Mouse (Mus musculus): ENCODE results near the gene 4933427D14Rik. TPM values are rescaled to one million over a fixed set of nuclear protein-coding genes. Genes with fewer than 3 reads are reported as not detected.
"Not testable (repeated sequence)": the region's sequence is repeated elsewhere in the genome, so short reads cannot be mapped to it uniquely, and the experiment has no call there.

4933427D14Rik gene
- polyA plus RNA-seq, 1 experiment from 2014 or later = 15.5 TPM

GRCm38 (mm10) chr11:72184252-72184651, 23.0 kb downstream of the 4933427D14Rik start:
- H3K27ac ChIP-seq = no peak overlapping the region
- H3K36me3 ChIP-seq = peaks cover 74% of the 10 kb centered on the region
- no peak for DNase-seq (ENCODE audit: low spot score)
- H3K9me3 ChIP-seq = no peaks in the 10 kb centered on the region
- H3K27me3 ChIP-seq (ENCODE audit: insufficient read depth, poor library complexity, severe bottlenecking) = no peaks in the 10 kb centered on the region
- no peak overlapping the region for H3K4me3 ChIP-seq
- 89% methylated on average over 4 of the region's 4 CpGs for WGBS
- no peaks in the 10 kb centered on the region for H3K4me1 ChIP-seq (replicated peaks)

DNA sequence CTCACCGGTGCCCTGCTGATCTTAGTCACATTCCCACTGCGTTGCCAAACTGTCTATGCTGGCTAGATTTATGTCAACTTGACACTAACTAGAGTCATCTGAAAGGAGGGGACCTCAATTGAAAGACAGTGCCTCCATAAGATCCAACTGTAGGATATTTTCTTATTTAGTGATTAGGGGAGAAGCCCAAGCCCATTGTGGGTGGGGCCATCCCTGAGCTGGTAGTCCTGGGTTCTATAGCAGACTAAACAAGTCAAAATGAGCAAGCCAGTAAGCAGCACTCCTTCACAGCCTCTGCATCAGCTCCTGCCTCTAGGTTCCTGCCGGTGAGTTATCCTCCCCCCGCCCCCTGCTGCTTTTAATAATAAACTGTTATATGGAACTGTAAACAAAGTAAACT, 26.1 kb downstream of the 4933427D14Rik start:
- Histone ChIP-seq H3K36me3 (peaks cover 74% of the 10 kb centered on the region), H3K4me1 (replicated peaks) (peaks cover 14% of the 10 kb centered on the region), H3K27ac (no peak overlapping the region), H3K27me3 (ENCODE audit: insufficient read depth, poor library complexity, severe bottlenecking) (no peaks in the 10 kb centered on the region), H3K9me3 (no peaks in the 10 kb centered on the region), H3K4me3 (no peak overlapping the region)
- DNase-seq (ENCODE audit: low spot score) = no peak
- WGBS = 88% methylated on average over 4 of the region's 4 CpGs

- H3K9me3 ChIP-seq = no peaks in the 10 kb centered on the region
- H3K4me3 ChIP-seq = no peak overlapping the region
- no peak for DNase-seq (ENCODE audit: low spot score)
- H3K27me3 ChIP-seq (ENCODE audit: insufficient read depth, poor library complexity, severe bottlenecking) = no peaks in the 10 kb centered on the region
- WGBS = 93% methylated on average over 5 of the region's 5 CpGs
- H3K36me3 ChIP-seq = peaks cover 74% of the 10 kb centered on the region
- H3K27ac ChIP-seq = no peak overlapping the region
- H3K4me1 ChIP-seq (replicated peaks) = peaks cover 14% of the 10 kb centered on the region
Measured at GRCm38 (mm10) chr11:72180556-72180955, 26.7 kb downstream of the 4933427D14Rik start.

- Histone ChIP-seq H3K27me3 (ENCODE audit: insufficient read depth, poor library complexity, severe bottlenecking) (no peaks in the 10 kb centered on the region), H3K27ac (no peak overlapping the region), H3K36me3 (peaks cover 96% of the 10 kb centered on the region), H3K9me3 (no peaks in the 10 kb centered on the region), H3K4me1 (replicated peaks) (peaks cover 14% of the 10 kb centered on the region), H3K4me3 (no peak overlapping the region)
- DNase-seq (ENCODE audit: low spot score) = peak; percentile 10
- WGBS = 29% methylated on average over 3 of the region's 3 CpGs
Measured at GRCm38 (mm10) chr11:72176553-72176952, 30.7 kb downstream of the 4933427D14Rik start.

DNA sequence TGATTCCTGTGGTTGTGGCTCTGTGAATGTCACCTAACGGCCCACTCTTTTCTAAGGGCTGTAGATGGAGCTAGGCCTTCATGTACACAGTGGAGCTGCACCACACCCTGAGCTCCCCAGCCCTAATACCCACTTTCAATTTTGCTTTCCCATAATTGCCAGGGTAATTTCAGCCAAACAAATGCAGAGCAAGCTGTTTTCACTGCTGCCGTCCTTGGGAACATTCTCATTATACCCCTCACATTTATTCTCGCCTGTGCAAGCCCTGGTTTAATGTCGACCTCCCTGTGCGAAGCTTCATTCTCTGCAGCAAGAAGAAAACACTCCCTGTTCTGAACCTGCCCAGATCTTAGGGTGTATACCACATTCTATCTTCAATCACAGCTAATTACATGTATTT, 31.3 kb downstream of the 4933427D14Rik start:
- no peaks in the 10 kb centered on the region for H3K9me3 ChIP-seq
- no peak overlapping the region for H3K4me3 ChIP-seq
- no peak for DNase-seq (ENCODE audit: low spot score)
- no peak overlapping the region for H3K27ac ChIP-seq
- peaks cover 90% of the 10 kb centered on the region for H3K36me3 ChIP-seq
- 81% methylated on average over 5 of the region's 5 CpGs for WGBS
- no peaks in the 10 kb centered on the region for H3K27me3 ChIP-seq (ENCODE audit: insufficient read depth, poor library complexity, severe bottlenecking)
- H3K4me1 ChIP-seq (replicated peaks) = peaks cover 14% of the 10 kb centered on the region

GRCm38 (mm10) chr11:72174721-72175120, 32.5 kb downstream of the 4933427D14Rik start:
- WGBS = 97% methylated on average over 6 of the region's 6 CpGs
- Histone ChIP-seq H3K27me3 (ENCODE audit: insufficient read depth, poor library complexity, severe bottlenecking) (no peaks in the 10 kb centered on the region), H3K27ac (no peak overlapping the region), H3K4me1 (replicated peaks) (peaks cover 14% of the 10 kb centered on the region), H3K4me3 (no peak overlapping the region), H3K9me3 (no peaks in the 10 kb centered on the region), H3K36me3 (peaks cover 92% of the 10 kb centered on the region)
- DNase-seq (ENCODE audit: low spot score) = no peak

GRCm38 (mm10) chr11:72173506-72173905, 33.8 kb downstream of the 4933427D14Rik start:
- Histone ChIP-seq H3K9me3 (no peaks in the 10 kb centered on the region), H3K36me3 (peaks cover 92% of the 10 kb centered on the region), H3K27ac (no peak overlapping the region), H3K27me3 (ENCODE audit: insufficient read depth, poor library complexity, severe bottlenecking) (no peaks in the 10 kb centered on the region), H3K4me3 (no peak overlapping the region), H3K4me1 (replicated peaks) (peaks cover 14% of the 10 kb centered on the region)
- 81% methylated on average over 5 of the region's 5 CpGs for WGBS
- no peak for DNase-seq (ENCODE audit: low spot score)

- not testable (repeated sequence) for H3K4me3 ChIP-seq; H3K4me1 ChIP-seq (replicated peaks); H3K9me3 ChIP-seq; DNase-seq (ENCODE audit: low spot score); H3K27me3 ChIP-seq (ENCODE audit: insufficient read depth, poor library complexity, severe bottlenecking); H3K27ac ChIP-seq
- H3K36me3 ChIP-seq = peaks cover 91% of the 10 kb centered on the region
- WGBS = 78% methylated on average over 4 of the region's 4 CpGs
Measured at GRCm38 (mm10) chr11:72171906-72172305, 35.4 kb downstream of the 4933427D14Rik start.

GRCm38 (mm10) chr11:72169871-72170270, 37.4 kb downstream of the 4933427D14Rik start:
- WGBS = 80% methylated on average over 4 of the region's 4 CpGs
- H3K9me3 ChIP-seq = no peaks in the 10 kb centered on the region
- peaks cover 91% of the 10 kb centered on the region for H3K36me3 ChIP-seq
- no peak overlapping the region for H3K4me3 ChIP-seq
- no peaks in the 10 kb centered on the region for H3K27me3 ChIP-seq (ENCODE audit: insufficient read depth, poor library complexity, severe bottlenecking)
- no peak overlapping the region for H3K27ac ChIP-seq
- DNase-seq (ENCODE audit: low spot score) = no peak
- H3K4me1 ChIP-seq (replicated peaks) = no peaks in the 10 kb centered on the region

- no peaks in the 10 kb centered on the region for H3K9me3 ChIP-seq
- H3K27me3 ChIP-seq (ENCODE audit: insufficient read depth, poor library complexity, severe bottlenecking) = no peaks in the 10 kb centered on the region
- H3K4me3 ChIP-seq = no peak overlapping the region
- H3K36me3 ChIP-seq = peaks cover 95% of the 10 kb centered on the region
- no peaks in the 10 kb centered on the region for H3K4me1 ChIP-seq (replicated peaks)
- DNase-seq (ENCODE audit: low spot score) = no peak
- no peak overlapping the region for H3K27ac ChIP-seq
- WGBS = 89% methylated on average over 2 of the region's 2 CpGs
Measured at GRCm38 (mm10) chr11:72163198-72163597, 44.1 kb downstream of the 4933427D14Rik start.

GRCm38 (mm10) chr11:72156624-72157023, 50.6 kb downstream of the 4933427D14Rik start:
- no peak for DNase-seq (ENCODE audit: low spot score)
- H3K27me3 ChIP-seq (ENCODE audit: insufficient read depth, poor library complexity, severe bottlenecking) = no peaks in the 10 kb centered on the region
- no peaks in the 10 kb centered on the region for H3K9me3 ChIP-seq
- 61% methylated on average over 2 of the region's 2 CpGs for WGBS
- H3K27ac ChIP-seq = no peak overlapping the region
- peaks cover 16% of the 10 kb centered on the region for H3K4me1 ChIP-seq (replicated peaks)
- H3K36me3 ChIP-seq = peaks cover 90% of the 10 kb centered on the region
- H3K4me3 ChIP-seq = no peak overlapping the region

DNA sequence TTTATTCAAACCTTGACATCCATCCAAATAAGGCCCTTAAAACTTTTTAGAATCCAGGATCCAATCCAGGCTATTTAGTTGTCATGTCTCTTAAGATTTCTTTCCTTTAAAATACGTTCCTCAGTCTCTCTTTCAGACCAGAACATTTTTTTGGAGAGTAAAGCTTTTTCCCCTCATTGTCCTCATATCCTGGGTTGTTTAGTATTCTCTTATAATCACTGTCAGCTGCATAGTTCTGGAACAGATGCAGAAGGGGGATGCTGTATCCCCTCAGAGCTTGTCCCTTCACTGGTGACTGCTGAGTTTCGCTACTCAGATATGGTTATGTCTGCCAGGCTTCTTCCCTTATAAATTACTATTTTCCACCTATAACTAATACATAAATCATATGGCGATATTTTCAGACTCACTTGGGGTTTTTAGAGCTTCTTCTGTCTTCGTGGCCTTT, 51.3 kb downstream of the 4933427D14Rik start:
- Histone ChIP-seq H3K36me3 (peaks cover 84% of the 10 kb centered on the region), H3K27ac (no peak overlapping the region), H3K27me3 (ENCODE audit: insufficient read depth, poor library complexity, severe bottlenecking) (no peaks in the 10 kb centered on the region), H3K4me3 (no peak overlapping the region), H3K4me1 (replicated peaks) (peaks cover 23% of the 10 kb centered on the region), H3K9me3 (no peaks in the 10 kb centered on the region)
- WGBS = 91% methylated on average over 4 of the region's 4 CpGs
- no peak for DNase-seq (ENCODE audit: low spot score)

DNA sequence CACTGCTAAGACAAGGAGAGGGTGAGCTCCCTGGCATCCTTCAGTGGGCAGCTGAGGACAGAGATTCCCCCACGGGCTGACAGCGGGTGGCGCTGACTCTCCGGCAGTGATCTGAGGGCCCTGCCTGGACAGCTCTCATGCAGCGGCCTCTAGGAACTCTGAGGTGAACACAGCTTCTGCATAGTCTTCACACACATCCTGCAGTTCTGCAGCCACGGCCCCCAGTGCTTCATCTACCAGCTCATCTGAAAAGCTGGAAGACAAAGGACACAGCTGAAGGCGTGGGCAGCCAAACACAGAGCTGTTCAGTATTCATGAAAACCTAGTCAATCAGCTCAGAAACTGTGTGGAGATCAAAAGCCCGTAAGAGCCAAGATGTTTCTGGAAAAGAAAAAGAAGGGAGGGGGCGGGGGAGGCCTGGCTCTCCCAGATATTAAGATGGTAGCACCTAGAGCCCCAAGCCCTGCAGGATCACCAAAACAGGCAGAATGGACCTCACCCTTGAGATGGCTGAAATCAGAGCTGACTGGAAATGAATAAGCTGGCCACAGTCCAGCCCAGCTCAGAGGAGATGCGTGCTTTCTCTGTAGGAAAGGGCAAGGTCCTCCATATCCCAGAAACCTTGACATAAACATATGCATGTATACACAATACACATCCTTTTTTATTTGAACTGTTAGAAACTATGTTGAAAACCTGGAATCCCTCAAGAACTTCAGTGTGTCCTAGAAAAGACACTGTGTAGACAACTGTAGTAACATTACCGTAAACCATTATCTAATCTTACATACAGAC, 51.9 kb downstream of the 4933427D14Rik start:
- H3K4me3 ChIP-seq = no peak overlapping the region
- H3K36me3 ChIP-seq = peaks cover 78% of the 10 kb centered on the region
- no peaks in the 10 kb centered on the region for H3K27me3 ChIP-seq (ENCODE audit: insufficient read depth, poor library complexity, severe bottlenecking)
- DNase-seq (ENCODE audit: low spot score) = no peak
- peaks cover 25% of the 10 kb centered on the region for H3K4me1 ChIP-seq (replicated peaks)
- H3K9me3 ChIP-seq = no peaks in the 10 kb centered on the region
- 65% methylated on average over 11 of the region's 11 CpGs for WGBS
- H3K27ac ChIP-seq = peak overlapping the region; percentile 23

All from hindbrain, embryonic 10.5 days (tissue).